Comparison of ENCODE assay signal across 25 mouse cellular contexts in the genomic region with DNA sequence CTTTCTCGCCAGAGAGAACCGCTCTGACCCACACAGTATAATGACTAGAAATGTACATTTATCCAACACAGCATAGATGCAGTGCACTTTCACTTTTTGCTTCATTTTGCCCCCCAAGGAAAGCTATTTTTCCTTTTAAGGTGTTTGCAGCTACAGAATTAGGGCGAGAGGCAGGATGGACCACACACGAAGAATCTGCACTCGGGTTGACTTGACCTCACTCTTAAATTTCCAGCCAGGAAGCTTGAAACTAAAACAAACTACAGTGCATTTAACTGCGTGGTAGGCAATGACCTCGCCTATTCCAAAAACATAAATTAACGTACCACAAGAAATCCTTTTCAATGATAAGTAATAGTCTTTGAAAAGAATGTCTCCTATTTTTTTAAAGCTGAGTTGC. TPM values are rescaled to one million over a fixed set of nuclear protein-coding genes. Genes with fewer than 3 reads are reported as not detected.
"Had no signal": no experiment of that assay in that cellular context is flagged by ENCODE, and none has a peak within 500 bp of the region (broad histone marks: within the 10 kb centered on the region; RNA-seq: fewer than 3 reads in every experiment).

No protein-coding gene starts in this region.

- H3K9ac ChIP-seq: limb, embryonic 13.5 days; liver, embryonic 12.5 days; liver, embryonic 15.5 days; midbrain, embryonic 13.5 days; neural tube, embryonic 13.5 days; stomach, embryonic 15.5 days had no signal

- H3K4me2 ChIP-seq: limb, embryonic 13.5 days; liver, embryonic 12.5 days; liver, embryonic 15.5 days; midbrain, embryonic 13.5 days; neural tube, embryonic 13.5 days; stomach, embryonic 15.5 days had no signal

- ATAC-seq: intestine, embryonic 16.5 days; liver, embryonic 12.5 days; midbrain, embryonic 13.5 days; midbrain, embryonic 16.5 days had no signal

- H3K4me3 ChIP-seq: limb, embryonic 10.5 days; limb, embryonic 13.5 days; liver, embryonic 12.5 days; liver, embryonic 15.5 days; midbrain, embryonic 10.5 days; midbrain, embryonic 13.5 days; myocyte; neural tube, embryonic 13.5 days; stomach, embryonic 15.5 days had no signal

- DNase-seq: kidney, adult 2 months; kidney, postnatal 10 days; kidney, postnatal 36 days; liver; lung, adult 18-20 months; lung, postnatal 14 days; retina, postnatal 1 day; right cerebral cortex, postnatal 25 days; spleen, adult 18-20 months; thymus, postnatal 25 days had no signal

- H3K27me3 ChIP-seq: limb, embryonic 13.5 days; liver, embryonic 12.5 days; liver, embryonic 15.5 days; midbrain, embryonic 13.5 days; neural tube, embryonic 13.5 days; stomach, embryonic 15.5 days had no signal

- H3K36me3 ChIP-seq: limb, embryonic 10.5 days; limb, embryonic 13.5 days; liver, embryonic 12.5 days; liver, embryonic 15.5 days; midbrain, embryonic 10.5 days; midbrain, embryonic 13.5 days; neural tube, embryonic 13.5 days; stomach, embryonic 15.5 days had no signal

- H3K4me1 ChIP-seq: limb, embryonic 10.5 days; liver, embryonic 12.5 days; liver, embryonic 15.5 days; midbrain, embryonic 10.5 days; midbrain, embryonic 13.5 days; neural tube, embryonic 13.5 days; stomach, embryonic 15.5 days had no signal

- H3K27ac ChIP-seq: limb, embryonic 10.5 days; limb, embryonic 13.5 days; liver, embryonic 12.5 days; liver, embryonic 15.5 days; macrophage; midbrain, embryonic 10.5 days; midbrain, embryonic 13.5 days; neural tube, embryonic 13.5 days; stomach, embryonic 15.5 days had no signal

- H3K9me3 ChIP-seq: limb, embryonic 10.5 days; limb, embryonic 13.5 days; liver, embryonic 12.5 days; liver, embryonic 15.5 days; midbrain, embryonic 10.5 days; midbrain, embryonic 13.5 days; neural tube, embryonic 13.5 days; stomach, embryonic 15.5 days had no signal

RNA-seq across cellular contexts. Expression of a gene that starts 26.2 kb away (rescaled TPM):
- total RNA-seq: megakaryocyte, adult 5-6 weeks; monocyte, adult 5-6 weeks; neutrophil, adult 5-6 weeks had no signal
- polyA plus RNA-seq: limb, embryonic 10.5 days; macrophage; myocyte had no signal
